Mouse (Mus musculus): Measurements from ENCODE around the gene Adgrf1.

Adgrf1 gene

GRCm38 (mm10) chr17:43362362-43362761, 92.2 kb downstream of the Adgrf1 start:
- no peak for DNase-seq (ENCODE audit: low spot score in 2 of 2)

- no peak for DNase-seq (ENCODE audit: low spot score in 2 of 2)
These were observed 92.8 kb downstream of the Adgrf1 start for GRCm38 (mm10) chr17:43362881-43363280.

- no peak for DNase-seq (ENCODE audit: low spot score in 2 of 2)
These were observed 93.8 kb downstream of the Adgrf1 start for GRCm38 (mm10) chr17:43363921-43364320.

GRCm38 (mm10) chr17:43365297-43365696, 95.2 kb downstream of the Adgrf1 start:
- DNase-seq (ENCODE audit: low spot score in 2 of 2): no peak

GRCm38 (mm10) chr17:43366486-43366885, 96.4 kb downstream of the Adgrf1 start:
- no peak for DNase-seq (ENCODE audit: low spot score in 2 of 2)

GRCm38 (mm10) chr17:43368171-43368576, 98.0 kb downstream of the Adgrf1 start:
- no peak for DNase-seq (ENCODE audit: low spot score in 2 of 2)

GRCm38 (mm10) chr17:43372604-43373003, 102.5 kb downstream of the Adgrf1 start:
- no peak for DNase-seq (ENCODE audit: low spot score in 2 of 2)

- DNase-seq (ENCODE audit: low spot score in 2 of 2): no peak
These were observed 103.9 kb downstream of the Adgrf1 start for GRCm38 (mm10) chr17:43374020-43374419.

Measured in frontal cortex, postnatal 14 days (tissue).